Mouse (Mus musculus) ES-E14 (cell line): ENCODE results near the gene Plch1.

Experiments used
- CHD2 ChIP-seq: IDR thresholded peaks from 2 replicates; pipeline ENCODE4 v1.6.1; 2014; ENCODE audit warnings: mild to moderate bottlenecking, low read depth, low read length, inconsistent platforms
- HCFC1 ChIP-seq: IDR thresholded peaks from 2 replicates; pipeline ENCODE4 v1.6.1; 2012; ENCODE audit warnings: low read length, inconsistent platforms, borderline replicate concordance; ENCODE audit not compliant: insufficient read depth
- MAFK ChIP-seq: IDR thresholded peaks from 2 replicates; pipeline ENCODE4 v1.6.1; 2014; ENCODE audit warnings: mild to moderate bottlenecking, low read depth, low read length, inconsistent platforms; ENCODE audit not compliant: insufficient read depth
- ZC3H11A ChIP-seq: IDR thresholded peaks from 2 replicates; pipeline ENCODE4 v1.6.1; 2012; ENCODE audit warnings: low read depth, mild to moderate bottlenecking, inconsistent platforms, low read length, borderline replicate concordance
- ZNF384 ChIP-seq: IDR thresholded peaks from 2 replicates; pipeline ENCODE4 v1.6.1; 2012; ENCODE audit warnings: low read depth, low read length, inconsistent platforms

- no peak for TF ChIP-seq ZNF384
- no peak for TF ChIP-seq HCFC1
- no peak for TF ChIP-seq MAFK
- no peak for TF ChIP-seq ZC3H11A
- no peak for TF ChIP-seq CHD2
These were observed 34.2 kb downstream of the Plch1 start for GRCm38 (mm10) chr3:63865069-63865468.
